30 mouse cellular contexts compared by ENCODE assay signal in the genomic region with DNA sequence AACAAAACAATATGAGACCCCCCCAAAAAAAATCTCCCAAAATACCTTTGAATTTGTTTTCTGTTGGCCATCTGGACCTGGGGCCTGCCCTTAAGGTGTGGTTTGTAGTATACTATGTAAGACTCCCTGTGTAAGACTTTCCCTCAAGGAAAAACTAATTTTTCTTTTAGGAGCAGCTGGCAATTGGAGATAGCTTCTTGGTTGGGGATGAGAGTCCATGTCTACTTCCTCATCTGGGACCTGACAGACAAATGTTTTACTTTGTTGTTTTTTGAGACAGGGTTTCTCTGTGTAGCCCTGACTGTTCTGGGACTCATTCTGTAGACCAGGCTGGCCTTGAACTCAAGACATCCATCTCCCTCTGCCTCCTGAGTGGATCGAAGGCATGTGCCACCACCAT. TPM values are rescaled to one million over a fixed set of nuclear protein-coding genes. Genes with fewer than 3 reads are reported as not detected.
DNase-seq lines count a peak whose midpoint lies in the region; ATAC-seq and TF ChIP-seq lines count a peak whose summit lies in the region.
"Had no signal": no experiment of that assay in that cellular context is flagged by ENCODE, and none has a peak within 500 bp of the region (broad histone marks: within the 10 kb centered on the region; RNA-seq: fewer than 3 reads in every experiment).

No protein-coding gene starts in this region.

- no peak for ATAC-seq in liver, embryonic 13.5 days (ENCODE audit: low read depth)
- ATAC-seq in liver, postnatal 0 days = no peak

- H3K4me2 ChIP-seq in liver, embryonic 13.5 days = peak overlapping the region; percentile 90
- H3K4me2 ChIP-seq in liver, postnatal 0 days (ENCODE audit: low read depth, low read length) = no peak overlapping the region

- 94% methylated on average over 1 of the region's 1 CpGs for WGBS in liver, embryonic 13.5 days (ENCODE audit: insufficient replicate concordance)
- 80% methylated on average over 1 of the region's 1 CpGs for WGBS in liver, postnatal 0 days (ENCODE audit: insufficient replicate concordance)

- peaks cover 23% of the 10 kb centered on the region for H3K36me3 ChIP-seq in liver, embryonic 13.5 days
- H3K36me3 ChIP-seq in liver, postnatal 0 days (replicated peaks; ENCODE audit: insufficient read depth, low read length) = peaks cover 11% of the 10 kb centered on the region
- peaks cover 5 to 24% of the 10 kb centered on the region in 2 experiments for H3K36me3 ChIP-seq in MEL (ENCODE audit: control insufficient read depth in 1 of 2, insufficient read depth in 2 of 2, low read length in 2 of 2)

- H3K9ac ChIP-seq in liver, embryonic 13.5 days = no peak overlapping the region
- no peak overlapping the region for H3K9ac ChIP-seq in liver, postnatal 0 days (replicated peaks)
- H3K9ac ChIP-seq in MEL (ENCODE audit: control insufficient read depth, low read depth, low read length, poor library complexity, severe bottlenecking) = peak overlapping the region; percentile 6; the same call in 1 of the 2 replicates
- H3K9ac ChIP-seq: forebrain, embryonic 15.5 days; hindbrain, embryonic 12.5 days; hindbrain, embryonic 15.5 days had no signal

- no peak for TF ChIP-seq EP300 in liver, postnatal 0 days (IDR thresholded peaks at IDR 0.05; ENCODE audit: low read depth)
- peak in 1 of 2 experiments; percentile 40; a peak in 1 of 4 replicates for TF ChIP-seq EP300 in MEL (IDR thresholded peaks at IDR 0.05; ENCODE audit: low read depth in 1 of 2, low read length in 2 of 2)

- DNase-seq in heart, adult 11 months = peak; percentile 33
- DNase-seq in heart, postnatal 36 days = no peak
- DNase-seq in liver, embryonic 13.5 days = no peak
- no peak for DNase-seq in liver, postnatal 0 days
- DNase-seq in A20 (ENCODE audit: low read depth, low spot score) = peak; percentile 34
- peak; percentile 57 for DNase-seq in MEL (ENCODE audit: low read depth, low spot score)
- DNase-seq in layer of hippocampus, adult 9-10 months (ENCODE audit: low spot score) = no peak
- DNase-seq: adrenal gland, postnatal 10 days; cerebellum, adult 18-20 months; cerebellum, adult 9-10 months; cerebellum, postnatal 14 days; gastrocnemius, postnatal 25 days; heart, adult 2 months; heart, postnatal 14 days had no signal

- no peaks in the 10 kb centered on the region for H3K9me3 ChIP-seq in liver, embryonic 13.5 days (replicated peaks)
- no peaks in the 10 kb centered on the region for H3K9me3 ChIP-seq in liver, postnatal 0 days (ENCODE audit: low read length)
- no peaks in the 10 kb centered on the region for H3K9me3 ChIP-seq in MEL (replicated peaks; ENCODE audit: insufficient read depth, low read length)
- H3K9me3 ChIP-seq: forebrain, embryonic 15.5 days; heart, embryonic 10.5 days; heart, embryonic 13.5 days; hindbrain, embryonic 12.5 days; hindbrain, embryonic 15.5 days had no signal

- peaks cover 35% of the 10 kb centered on the region for H3K4me1 ChIP-seq in liver, embryonic 13.5 days (replicated peaks)
- H3K4me1 ChIP-seq in liver, postnatal 0 days (ENCODE audit: insufficient read depth) = peaks cover 18% of the 10 kb centered on the region
- peaks cover 11 to 15% of the 10 kb centered on the region in 2 experiments for H3K4me1 ChIP-seq in MEL (ENCODE audit: control insufficient read depth in 1 of 2, insufficient read depth in 2 of 2, low read length in 2 of 2)

- TF ChIP-seq CTCF in liver, postnatal 0 days (IDR thresholded peaks at IDR 0.05; ENCODE audit: low read depth) = no peak
- TF ChIP-seq CTCF in MEL (IDR thresholded peaks at IDR 0.05 in 2 of 3, conservative IDR thresholded peaks at IDR 0.05 in 1 of 3; ENCODE audit: control insufficient read depth in 1 of 3, insufficient read depth in 1 of 3, low read depth in 2 of 3, low read length in 3 of 3, poor library complexity in 1 of 3, severe bottlenecking in 1 of 3) = no peak

- no peak for TF ChIP-seq POLR2A in MEL (IDR thresholded peaks at IDR 0.05; ENCODE audit: control insufficient read depth in 1 of 2, insufficient read depth in 1 of 2, low read depth in 1 of 2, low read length in 2 of 2, poor library complexity in 1 of 2)

- peaks cover 27% of the 10 kb centered on the region for H3K79me2 ChIP-seq in MEL (ENCODE audit: control insufficient read depth, insufficient read depth, low read length, poor library complexity)

- intact Hi-C loops in heart, postnatal 36 days (cut with DNase I) = no loop called here

- H3K4me3 ChIP-seq in liver, embryonic 13.5 days (replicated peaks) = no peak overlapping the region
- H3K4me3 ChIP-seq in liver, postnatal 0 days (ENCODE audit: low read depth, low read length) = no peak overlapping the region
- peak overlapping the region; percentile 9 to 93 for H3K4me3 ChIP-seq in MEL (ENCODE audit: control insufficient read depth in 1 of 2, insufficient read depth in 1 of 2, low read depth in 2 of 2, low read length in 2 of 2)

- no peak overlapping the region for H3K27ac ChIP-seq in liver, embryonic 13.5 days
- no peak overlapping the region for H3K27ac ChIP-seq in liver, postnatal 0 days (ENCODE audit: low read depth)
- peak overlapping the region; percentile 71 for H3K27ac ChIP-seq in MEL (ENCODE audit: control insufficient read depth, low read depth, low read length)
- H3K27ac ChIP-seq: forebrain, embryonic 15.5 days; heart, embryonic 13.5 days; hindbrain, embryonic 12.5 days had no signal

- no peak for TF ChIP-seq RAD21 in MEL (IDR thresholded peaks at IDR 0.05; ENCODE audit: low read depth, low read length)

- H3K27me3 ChIP-seq in liver, embryonic 13.5 days = peaks cover 8% of the 10 kb centered on the region
- H3K27me3 ChIP-seq in liver, postnatal 0 days (ENCODE audit: insufficient read depth, low read length) = no peaks in the 10 kb centered on the region
- no peaks in the 10 kb centered on the region for H3K27me3 ChIP-seq in MEL (ENCODE audit: control insufficient read depth in 1 of 2, insufficient read depth in 2 of 2, low read length in 2 of 2)
- H3K27me3 ChIP-seq: forebrain, embryonic 15.5 days; hindbrain, embryonic 12.5 days; Patski had no signal

TF ChIP-seq in MEL, 35 proteins besides CTCF, POLR2A, EP300 and RAD21:
- TF ChIP-seq MYB (IDR thresholded peaks at IDR 0.05; ENCODE audit: low read depth, low read length) (no peak), ETS1 (IDR thresholded peaks at IDR 0.05; ENCODE audit: low read depth, low read length) (0 out of 2 replicates have a peak, but pooled peaks have one; percentile 12), MAX (IDR thresholded peaks at IDR 0.05; ENCODE audit: low read length) (peak; percentile 27; the same call in 1 of the 2 replicates), RCOR1 (IDR thresholded peaks at IDR 0.05; ENCODE audit: low read depth, low read length) (0 out of 2 replicates have a peak, but pooled peaks have one; percentile 26), TAL1 (IDR thresholded peaks at IDR 0.05; ENCODE audit: low read length) (peak; percentile 62), TCF12 (IDR thresholded peaks at IDR 0.05; ENCODE audit: low read depth, low read length) (0 out of 2 replicates have a peak, but pooled peaks have one; percentile 13), MAFK (IDR thresholded peaks at IDR 0.05; ENCODE audit: borderline replicate concordance, low read depth, low read length) (no peak), GATA1 (IDR thresholded peaks at IDR 0.05; ENCODE audit: low read depth, low read length) (0 out of 2 replicates have a peak, but pooled peaks have one; percentile 15), ZC3H11A (IDR thresholded peaks at IDR 0.05; ENCODE audit: low read depth, low read length) (no peak)

RNA-seq across cellular contexts. Expression of a gene that starts 0.6 kb away (rescaled TPM):
- 10 to 100 TPM; 77.8 to 81.1 TPM for total RNA-seq in heart, postnatal 36 days (2021)
- 225 and 227 TPM in 2 replicates for polyA plus RNA-seq in liver, embryonic 13.5 days (2015; fragmentation: Nextera tagmentation; extraction: Ambion mirVana)
- polyA plus RNA-seq in liver, postnatal 0 days (2015; fragmentation: Nextera tagmentation; extraction: Ambion mirVana) = 167 and 171 TPM in 2 replicates
- 301 and 346 TPM in 2 replicates for total RNA-seq in MEL (2012; rRNA removed)
- polyA plus RNA-seq in MEL (2012; ENCODE audit: insufficient read depth in 1 of 2, insufficient read length in 2 of 2, low read depth in 1 of 2, low replicate concordance in 2 of 2, missing spikeins in 1 of 2) = 100 to 1,000 TPM in 1 of 2 experiments, not detected in 1; 336 TPM

RNA-seq across cellular contexts. Expression of a gene that starts 10.2 kb away (rescaled TPM):
- 10 to 100 TPM; 31.0 to 34.0 TPM for total RNA-seq in heart, postnatal 36 days (2021)
- polyA plus RNA-seq in liver, embryonic 13.5 days (2015; fragmentation: Nextera tagmentation; extraction: Ambion mirVana) = 62.9 and 68.8 TPM in 2 replicates
- 47.7 and 52.5 TPM in 2 replicates for polyA plus RNA-seq in liver, postnatal 0 days (2015; fragmentation: Nextera tagmentation; extraction: Ambion mirVana)
- total RNA-seq in MEL (2012; rRNA removed) = 38.2 and 46.1 TPM in 2 replicates
- polyA plus RNA-seq in MEL (2012; ENCODE audit: insufficient read depth in 1 of 2, insufficient read length in 2 of 2, low read depth in 1 of 2, low replicate concordance in 2 of 2, missing spikeins in 1 of 2) = 100 to 1,000 TPM in 1 of 2 experiments, 10 to 100 TPM in 1; 48.6 to 103 TPM

RNA-seq across cellular contexts. Expression of a gene that starts 11.8 kb away (rescaled TPM):
- total RNA-seq in heart, postnatal 36 days (2021) = not detected
- not detected in 2 replicates for polyA plus RNA-seq in liver, embryonic 13.5 days (2015; fragmentation: Nextera tagmentation; extraction: Ambion mirVana)
- 0.34 and 0.46 TPM in 2 replicates for polyA plus RNA-seq in liver, postnatal 0 days (2015; fragmentation: Nextera tagmentation; extraction: Ambion mirVana)
- total RNA-seq in MEL (2012; rRNA removed) = 0.12 TPM in 1 of 2 replicates, not detected in the other
- not detected for polyA plus RNA-seq in MEL (2012; ENCODE audit: insufficient read depth in 1 of 2, insufficient read length in 2 of 2, low read depth in 1 of 2, low replicate concordance in 2 of 2, missing spikeins in 1 of 2)
- total RNA-seq: adrenal gland, adult 18-20 months; adrenal gland, postnatal 10 days; adrenal gland, postnatal 36 days; gastrocnemius, adult 8-10 months; gastrocnemius, postnatal 25 days; heart, adult 2 months; heart, postnatal 14 days; hematopoietic stem cell, adult 5-6 weeks had no signal
- polyA plus RNA-seq: C2C12; CD4-positive, CD25-positive, alpha-beta regulatory T cell, adult 4 months; embryonic facial prominence, embryonic 11.5 days; embryonic facial prominence, embryonic 14.5 days; forebrain, embryonic 11.5 days; forebrain, embryonic 15.5 days; heart, embryonic 10.5 days; heart, embryonic 13.5 days; heart, embryonic 16.5 days; hindbrain, embryonic 12.5 days; hindbrain, embryonic 15.5 days; Patski had no signal

RNA-seq across cellular contexts. Expression of a gene that starts 16.4 kb away (rescaled TPM):
- 1 to 10 TPM in 1 of 2 experiments, under 1 TPM in 1; 0.64 to 1.3 TPM for total RNA-seq in heart, postnatal 36 days (2021)
- 0.08 and 0.14 TPM in 2 replicates for polyA plus RNA-seq in liver, embryonic 13.5 days (2015; fragmentation: Nextera tagmentation; extraction: Ambion mirVana)
- polyA plus RNA-seq in liver, postnatal 0 days (2015; fragmentation: Nextera tagmentation; extraction: Ambion mirVana) = 0.21 and 0.40 TPM in 2 replicates
- total RNA-seq in MEL (2012; rRNA removed) = 0.10 and 0.19 TPM in 2 replicates
- under 1 TPM in 1 of 2 experiments, not detected in 1; 0.32 TPM for polyA plus RNA-seq in MEL (2012; ENCODE audit: insufficient read depth in 1 of 2, insufficient read length in 2 of 2, low read depth in 1 of 2, low replicate concordance in 2 of 2, missing spikeins in 1 of 2)
- polyA plus RNA-seq: CD4-positive, CD25-positive, alpha-beta regulatory T cell, adult 4 months had no signal

RNA-seq across cellular contexts. Expression of a gene that starts 27.6 kb away (rescaled TPM):
- total RNA-seq in heart, postnatal 36 days (2021) = 1 to 10 TPM; 6.6 to 7.9 TPM
- 0.43 and 0.45 TPM in 2 replicates for polyA plus RNA-seq in liver, embryonic 13.5 days (2015; fragmentation: Nextera tagmentation; extraction: Ambion mirVana)
- 0.25 and 0.28 TPM in 2 replicates for polyA plus RNA-seq in liver, postnatal 0 days (2015; fragmentation: Nextera tagmentation; extraction: Ambion mirVana)
- 0.33 and 0.42 TPM in 2 replicates for total RNA-seq in MEL (2012; rRNA removed)
- polyA plus RNA-seq in MEL (2012; ENCODE audit: insufficient read depth in 1 of 2, insufficient read length in 2 of 2, low read depth in 1 of 2, low replicate concordance in 2 of 2, missing spikeins in 1 of 2) = under 1 TPM in 1 of 2 experiments, not detected in 1; 0.33 TPM

Comparison
In these comparisons a context has a peak if more than half of its experiments do, and no peak if none do; other contexts are left out.
1. DNase-seq: peak in heart, adult 11 months (single experiment), A20 (single experiment) and MEL (single experiment); none in heart, postnatal 36 days (0 of 2), liver, embryonic 13.5 days (single experiment), liver, postnatal 0 days (single experiment) and layer of hippocampus, adult 9-10 months (single experiment).
2. H3K4me3 ChIP-seq: peak in MEL (2 of 2); none in liver, embryonic 13.5 days (single experiment) and liver, postnatal 0 days (single experiment).